Mouse (Mus musculus): ENCODE results near the gene Vmn1r41. TPM values are rescaled to one million over a fixed set of nuclear protein-coding genes. Genes with fewer than 3 reads are reported as not detected.

The Vmn1r41 gene
- not detected for polyA plus RNA-seq (2017; shearing (Covaris generic))

DNA sequence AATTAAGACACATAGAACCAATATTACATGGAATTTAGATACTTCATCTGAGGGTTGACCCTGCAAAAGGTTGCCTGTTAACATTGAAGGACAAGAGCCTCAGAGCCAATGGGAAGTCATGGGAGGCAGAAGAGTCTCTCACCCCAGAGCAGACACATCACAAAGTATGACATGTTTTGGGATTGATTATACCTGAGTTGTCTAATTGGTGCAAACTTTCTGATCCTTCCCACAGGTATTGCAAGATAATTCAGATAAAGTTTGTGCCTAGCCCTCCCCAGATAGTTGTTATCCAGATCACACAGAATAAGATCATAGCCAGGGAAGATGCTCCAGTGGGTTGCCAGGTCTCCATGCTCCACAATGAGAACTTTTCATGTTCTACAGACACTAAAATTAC, at the start of gene Vmn1r41:
Gene Vmn1r41 (plus strand): TSS at position 301 of the 400 bp plus-strand sequence.

DNA sequence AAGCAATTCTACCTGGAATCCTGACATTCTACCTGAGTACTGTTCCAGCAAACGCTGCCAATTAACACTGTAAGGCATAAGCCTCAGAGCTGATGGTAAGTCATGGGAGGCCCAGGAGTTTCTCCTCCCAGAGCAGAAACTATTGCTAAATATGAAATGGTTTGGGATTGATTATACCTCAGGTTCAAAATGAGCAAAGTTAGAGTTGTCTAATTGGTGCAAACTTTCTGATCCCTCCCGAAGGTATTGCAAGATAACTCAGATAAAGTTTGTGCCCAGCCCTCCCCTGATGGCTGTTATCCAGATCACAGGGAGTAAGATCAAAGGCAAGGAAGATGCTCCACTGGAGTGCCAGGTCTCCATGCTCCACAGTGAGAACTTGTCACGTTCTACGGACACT, 33.3 kb upstream of the Vmn1r41 start, which contains the start of gene Vmn1r40:
Gene Vmn1r40 (plus strand): TSS at position 301 of the 400 bp plus-strand sequence.

Other genes with a start within 250 kb of the Vmn1r41 start
- 6.4 TPM for gene Chchd6, start 145.1 kb upstream of the Vmn1r41 start, polyA plus RNA-seq (2017; shearing (Covaris generic))
- 3.2 TPM for gene Txnrd3, start 96.8 kb upstream of the Vmn1r41 start, polyA plus RNA-seq (2017; shearing (Covaris generic))
- not detected for gene Vmn1r40, start 33.2 kb upstream of the Vmn1r41 start, polyA plus RNA-seq (2017; shearing (Covaris generic))
- not detected for gene Vmn1r42, start 135.6 kb downstream of the Vmn1r41 start, polyA plus RNA-seq (2017; shearing (Covaris generic))
- gene Vmn1r43, start 135.6 kb downstream of the Vmn1r41 start, polyA plus RNA-seq (2017; shearing (Covaris generic)), result 0.05 TPM
- gene Vmn1r44, start 142.9 kb downstream of the Vmn1r41 start, polyA plus RNA-seq (2017; shearing (Covaris generic)), result not detected
- gene Vmn1r45, start 199.8 kb downstream of the Vmn1r41 start, polyA plus RNA-seq (2017; shearing (Covaris generic)), result not detected
- gene Vmn1r46, start 228.5 kb downstream of the Vmn1r41 start, polyA plus RNA-seq (2017; shearing (Covaris generic)), result 0.02 TPM